ENCODE assay signal across 8 mouse cellular contexts in the genomic region with DNA sequence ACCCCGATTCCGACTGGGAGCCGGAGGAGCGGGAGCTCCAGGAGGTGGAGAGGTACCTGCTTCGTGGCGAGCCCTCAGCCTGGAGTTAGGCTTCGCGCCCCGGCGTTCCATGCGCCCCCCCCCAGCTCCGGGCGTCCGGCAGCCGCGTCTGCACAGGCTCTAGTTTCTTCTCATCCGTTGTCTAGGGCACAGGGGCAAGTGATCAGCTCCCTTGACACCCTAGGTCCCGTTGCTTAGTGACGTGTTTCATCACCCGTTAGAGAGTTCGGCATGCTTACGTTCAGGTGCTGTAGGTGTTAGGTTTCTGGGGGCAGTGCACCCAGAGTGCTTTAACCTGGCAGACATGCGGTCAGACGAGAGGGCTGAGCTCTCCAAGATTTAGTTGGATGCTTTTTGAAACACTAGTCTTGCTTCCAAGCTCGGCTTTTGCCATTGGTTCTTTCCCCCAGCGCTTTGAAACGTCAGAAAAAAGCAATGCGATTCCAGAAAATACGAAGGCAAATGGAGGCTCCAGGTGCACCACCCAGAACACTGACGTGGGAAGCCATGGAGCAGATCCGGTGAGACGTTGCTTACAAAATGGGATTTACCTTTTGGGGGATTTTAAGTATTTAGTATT. TPM values are rescaled to one million over a fixed set of nuclear protein-coding genes. Genes with fewer than 3 reads are reported as not detected.
DNase-seq lines count a peak whose midpoint lies in the region; ATAC-seq and TF ChIP-seq lines count a peak whose summit lies in the region.

No protein-coding gene starts in this region.

- no peak for ATAC-seq in G1E (ENCODE audit: extremely low read depth, insufficient number of reproducible peaks, low FRiP score, poor library complexity, severe bottlenecking)
- ATAC-seq in embryonic facial prominence, embryonic 15.5 days (ENCODE audit: insufficient number of reproducible peaks, low FRiP score, low TSS enrichment, low read depth), result peak; percentile 61
- peak; percentile 74 for ATAC-seq in midbrain, embryonic 15.5 days (replicated peaks)

- H3K27me3 ChIP-seq in kidney, adult 2 months (replicated peaks; ENCODE audit: control insufficient read depth, insufficient read depth, low read length), result no peaks in the 10 kb centered on the region
- no peaks in the 10 kb centered on the region for H3K27me3 ChIP-seq in G1E (ENCODE audit: insufficient read depth, low read length)
- H3K27me3 ChIP-seq in embryonic facial prominence, embryonic 15.5 days, result peaks cover 21% of the 10 kb centered on the region
- peaks cover 32% of the 10 kb centered on the region for H3K27me3 ChIP-seq in midbrain, embryonic 15.5 days (replicated peaks)

- WGBS in kidney, adult 2 months, result under 1% methylated on average over 32 of the region's 32 CpGs
- under 1% methylated on average over 32 of the region's 32 CpGs for WGBS in embryonic facial prominence, embryonic 15.5 days
- 1% methylated on average over 32 of the region's 32 CpGs for WGBS in midbrain, embryonic 15.5 days

- peaks cover 7% of the 10 kb centered on the region; the same call in 1 of the 2 replicates for H3K4me1 ChIP-seq in kidney, adult 2 months (ENCODE audit: control insufficient read depth, insufficient read depth, low read length)
- peaks cover 35% of the 10 kb centered on the region for H3K4me1 ChIP-seq in G1E (ENCODE audit: insufficient read depth, low read depth, low read length)
- H3K4me1 ChIP-seq in embryonic facial prominence, embryonic 15.5 days, result peaks cover 13% of the 10 kb centered on the region; the same call in 1 of the 2 replicates
- peaks cover 20% of the 10 kb centered on the region for H3K4me1 ChIP-seq in midbrain, embryonic 15.5 days

- peak overlapping the region; percentile 94 for H3K4me3 ChIP-seq in kidney, adult 2 months (ENCODE audit: insufficient read depth, low read depth, low read length)
- H3K4me3 ChIP-seq in G1E (ENCODE audit: low read depth, low read length), result peak overlapping the region; percentile 87
- peak overlapping the region; percentile 79 for H3K4me3 ChIP-seq in embryonic facial prominence, embryonic 15.5 days (replicated peaks)
- H3K4me3 ChIP-seq in midbrain, embryonic 15.5 days, result peak overlapping the region; percentile 91

- H3K9ac ChIP-seq in embryonic facial prominence, embryonic 15.5 days, result peak overlapping the region; percentile 69
- H3K9ac ChIP-seq in midbrain, embryonic 15.5 days, result peak overlapping the region; percentile 79

- H3K36me3 ChIP-seq in kidney, adult 2 months (ENCODE audit: control insufficient read depth, insufficient read depth, low read length), result no peaks in the 10 kb centered on the region
- H3K36me3 ChIP-seq in G1E (replicated peaks), result peaks cover 39% of the 10 kb centered on the region
- H3K36me3 ChIP-seq in embryonic facial prominence, embryonic 15.5 days, result peaks cover 33% of the 10 kb centered on the region
- peaks cover 17% of the 10 kb centered on the region for H3K36me3 ChIP-seq in midbrain, embryonic 15.5 days (replicated peaks)

- peak overlapping the region; percentile 82 for H3K4me2 ChIP-seq in embryonic facial prominence, embryonic 15.5 days (replicated peaks)
- H3K4me2 ChIP-seq in midbrain, embryonic 15.5 days, result peak overlapping the region; percentile 80

- DNase-seq in kidney, adult 2 months, result no peak
- no peak for DNase-seq in kidney, postnatal 4 days
- peak; percentile 6 for DNase-seq in G1E (ENCODE audit: low spot score)
- DNase-seq in layer of hippocampus, postnatal 14 days (ENCODE audit: low spot score in 2 of 2), result peak; percentile 29 to 34
- no peak for DNase-seq in Muller cell, postnatal 12 days (ENCODE audit: inconsistent ontology term)
- DNase-seq in B cell, adult 2 months, result no peak

- no peak for TF ChIP-seq CTCF in kidney, adult 2 months (conservative IDR thresholded peaks at IDR 0.05; ENCODE audit: insufficient read depth, insufficient read length, low read depth, low read length)
- no peak for TF ChIP-seq CTCF in G1E (IDR thresholded peaks at IDR 0.05; ENCODE audit: low read depth, low read length)

- H3K9me3 ChIP-seq in G1E (replicated peaks), result no peaks in the 10 kb centered on the region
- H3K9me3 ChIP-seq in embryonic facial prominence, embryonic 15.5 days (replicated peaks), result no peaks in the 10 kb centered on the region
- H3K9me3 ChIP-seq in midbrain, embryonic 15.5 days, result no peaks in the 10 kb centered on the region

- no peak for TF ChIP-seq POLR2A in kidney, adult 2 months (IDR thresholded peaks at IDR 0.05; ENCODE audit: low read depth, low read length)

- peak overlapping the region; percentile 52 for H3K27ac ChIP-seq in kidney, adult 2 months (ENCODE audit: insufficient read depth, low read depth, low read length)
- H3K27ac ChIP-seq in embryonic facial prominence, embryonic 15.5 days (replicated peaks), result peak overlapping the region; percentile 84
- H3K27ac ChIP-seq in midbrain, embryonic 15.5 days, result peak overlapping the region; percentile 76

RNA-seq across cellular contexts. Expression of gene Ngrn, which starts 0.5 kb away (rescaled TPM):
- polyA plus RNA-seq in kidney, adult 2 months (2012; rRNA removed), result 21.6 TPM in 2 replicates
- total RNA-seq in G1E (2014; fragmentation: Nextera tagmentation) (40.6 and 61.3 TPM in 2 replicates), G1E (2017) (76.2 and 82.7 TPM in 2 replicates)
- polyA plus RNA-seq in G1E (2012), result 41.9 and 43.6 TPM in 2 replicates
- 51.2 and 54.9 TPM in 2 replicates for polyA plus RNA-seq in embryonic facial prominence, embryonic 15.5 days (2015; fragmentation: Nextera tagmentation; extraction: Ambion mirVana)
- 10 to 100 TPM; 38.9 to 39.3 TPM for total RNA-seq in layer of hippocampus, postnatal 14 days (2021)
- 72.9 and 74.5 TPM in 2 replicates for polyA plus RNA-seq in midbrain, embryonic 15.5 days (2015; fragmentation: Nextera tagmentation; extraction: Ambion mirVana)

RNA-seq across cellular contexts. Expression of gene Vps33b, which starts 8.0 kb away (rescaled TPM):
- 8.8 and 10.1 TPM in 2 replicates for polyA plus RNA-seq in kidney, adult 2 months (2012; rRNA removed)
- total RNA-seq in G1E (2014; fragmentation: Nextera tagmentation), result 50.7 and 77.5 TPM in 2 replicates
- 29.7 and 33.2 TPM in 2 replicates for total RNA-seq in G1E (2017)
- polyA plus RNA-seq in G1E (2012), result 4.1 and 4.3 TPM in 2 replicates
- 12.3 and 17.1 TPM in 2 replicates for polyA plus RNA-seq in embryonic facial prominence, embryonic 15.5 days (2015; fragmentation: Nextera tagmentation; extraction: Ambion mirVana)
- 10 to 100 TPM; 21.4 TPM for total RNA-seq in layer of hippocampus, postnatal 14 days (2021)
- polyA plus RNA-seq in midbrain, embryonic 15.5 days (2015; fragmentation: Nextera tagmentation; extraction: Ambion mirVana), result 26.8 and 32.6 TPM in 2 replicates

RNA-seq across cellular contexts. Expression of gene Ttll13, which starts 15.3 kb away (rescaled TPM):
- polyA plus RNA-seq in kidney, adult 2 months (2012; rRNA removed), result 1.4 and 1.7 TPM in 2 replicates
- 1.5 and 3.7 TPM in 2 replicates for total RNA-seq in G1E (2014; fragmentation: Nextera tagmentation)
- 0.35 and 3.3 TPM in 2 replicates for total RNA-seq in G1E (2017)
- 0.13 and 0.26 TPM in 2 replicates for polyA plus RNA-seq in G1E (2012)
- 1.3 and 1.6 TPM in 2 replicates for polyA plus RNA-seq in embryonic facial prominence, embryonic 15.5 days (2015; fragmentation: Nextera tagmentation; extraction: Ambion mirVana)
- 1 to 10 TPM in 1 of 2 experiments, under 1 TPM in 1; 0.95 to 1.6 TPM for total RNA-seq in layer of hippocampus, postnatal 14 days (2021)
- polyA plus RNA-seq in midbrain, embryonic 15.5 days (2015; fragmentation: Nextera tagmentation; extraction: Ambion mirVana), result 2.1 and 2.9 TPM in 2 replicates

RNA-seq across cellular contexts. Expression of gene Gdpgp1, which starts 28.8 kb away (rescaled TPM):
- 2.4 and 2.6 TPM in 2 replicates for polyA plus RNA-seq in kidney, adult 2 months (2012; rRNA removed)
- 10.2 and 14.1 TPM in 2 replicates for total RNA-seq in G1E (2014; fragmentation: Nextera tagmentation)
- total RNA-seq in G1E (2017), result 5.9 and 6.2 TPM in 2 replicates
- 3.7 and 3.8 TPM in 2 replicates for polyA plus RNA-seq in G1E (2012)
- polyA plus RNA-seq in embryonic facial prominence, embryonic 15.5 days (2015; fragmentation: Nextera tagmentation; extraction: Ambion mirVana), result 4.1 TPM in 2 replicates
- 1 to 10 TPM; 6.3 to 6.4 TPM for total RNA-seq in layer of hippocampus, postnatal 14 days (2021)
- 4.5 and 5.3 TPM in 2 replicates for polyA plus RNA-seq in midbrain, embryonic 15.5 days (2015; fragmentation: Nextera tagmentation; extraction: Ambion mirVana)

RNA-seq across cellular contexts. Expression of gene Cib1, which starts 28.9 kb away (rescaled TPM):
- polyA plus RNA-seq in kidney, adult 2 months (2012; rRNA removed), result 333 and 344 TPM in 2 replicates
- total RNA-seq in G1E (2014; fragmentation: Nextera tagmentation) (35.2 and 44.2 TPM in 2 replicates), G1E (2017) (82.9 and 124 TPM in 2 replicates)
- polyA plus RNA-seq in G1E (2012), result 43.6 and 49.6 TPM in 2 replicates
- 96.8 and 108 TPM in 2 replicates for polyA plus RNA-seq in embryonic facial prominence, embryonic 15.5 days (2015; fragmentation: Nextera tagmentation; extraction: Ambion mirVana)
- 10 to 100 TPM; 28.1 to 28.8 TPM for total RNA-seq in layer of hippocampus, postnatal 14 days (2021)
- polyA plus RNA-seq in midbrain, embryonic 15.5 days (2015; fragmentation: Nextera tagmentation; extraction: Ambion mirVana), result 28.5 and 29.7 TPM in 2 replicates

Comparison
In these comparisons a context has a peak if more than half of its experiments do, and no peak if none do; other contexts are left out.
1. DNase-seq: peak in G1E (single experiment) and layer of hippocampus, postnatal 14 days (2 of 2); none in kidney, adult 2 months (single experiment), kidney, postnatal 4 days (0 of 2), Muller cell, postnatal 12 days (single experiment) and B cell, adult 2 months (0 of 2).
2. Peak in every context shown above with its lines, with median percentiles within 50 percentile points of each other: H3K27ac ChIP-seq and H3K4me3 ChIP-seq.